Mouse (Mus musculus): ENCODE data around the gene Acvrl1.

The Acvrl1 gene

DNA sequence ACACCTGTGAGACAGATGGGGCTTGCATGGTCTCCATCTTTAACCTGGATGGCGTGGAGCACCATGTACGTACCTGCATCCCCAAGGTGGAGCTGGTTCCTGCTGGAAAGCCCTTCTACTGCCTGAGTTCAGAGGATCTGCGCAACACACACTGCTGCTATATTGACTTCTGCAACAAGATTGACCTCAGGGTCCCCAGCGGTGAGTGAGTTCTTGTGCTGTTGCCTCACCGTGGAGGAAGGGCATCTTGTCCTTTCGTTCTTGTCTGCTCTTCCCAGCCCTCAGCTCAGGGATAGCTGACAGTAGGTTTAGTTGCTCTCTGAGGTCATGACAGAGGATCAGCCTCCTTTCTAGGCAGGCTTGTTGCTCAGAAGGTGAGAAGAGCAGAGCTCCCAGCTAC, 65.6 kb downstream of the Acvrl1 start:
- no peak for DNase-seq
